Mouse (Mus musculus): ENCODE measurements around the gene Lpp.

DNA sequence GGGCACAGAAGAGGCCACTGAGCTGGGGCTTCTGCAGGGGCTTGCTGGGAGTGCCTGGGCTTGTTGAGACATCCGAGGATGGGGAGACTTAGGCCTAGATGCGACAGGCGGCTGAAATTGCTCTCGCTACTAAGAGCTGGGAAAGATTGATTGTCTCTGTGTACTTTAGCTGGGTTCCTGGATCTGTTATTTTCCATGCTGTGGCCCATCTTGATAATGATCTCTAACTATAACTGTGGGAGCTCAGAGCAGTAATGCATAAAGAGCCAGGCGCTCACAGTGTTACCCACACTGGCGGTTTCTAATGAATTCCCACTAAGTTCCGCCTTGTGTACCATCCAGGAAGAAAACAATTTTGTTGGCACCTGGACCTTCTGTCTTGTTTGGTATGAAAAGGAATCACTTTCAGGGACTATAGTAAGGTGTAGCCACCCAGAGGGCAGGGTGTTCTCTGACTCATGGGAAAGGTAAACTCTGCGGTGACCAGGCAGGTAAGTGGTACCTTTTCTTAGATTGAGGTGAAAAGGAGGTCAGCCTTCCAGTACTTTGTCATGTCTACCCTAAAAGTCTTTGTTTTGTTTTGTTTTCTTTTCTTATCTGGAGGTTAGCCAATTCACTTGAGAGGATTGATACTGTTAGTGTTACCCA lies 10.6 kb downstream of the Lpp start:
- TF ChIP-seq CTCF (IDR thresholded peaks at IDR 0.05; ENCODE audit: control insufficient read depth, insufficient read depth, insufficient replicate concordance, low read depth, low read length) (no peak), POLR2A (IDR thresholded peaks at IDR 0.05; ENCODE audit: control insufficient read depth, low read depth, low read length) (no peak)

All from testis, adult 2 months (tissue).